Mouse (Mus musculus) heart, postnatal 0 days (tissue): ENCODE results near the gene Adgrf5. TPM values are rescaled to one million over a fixed set of nuclear protein-coding genes. Genes with fewer than 3 reads are reported as not detected.

Experiments used
- ATAC-seq: fragments of 200-750 bp; cut with Nextera tagmentation; 2 replicates; pipeline ENCODE4 v1.8.0; 2017; ENCODE audit warnings: low read depth, moderate number of reproducible peaks, moderate library complexity; ENCODE audit not compliant: insufficient read depth
- DNase-seq: peaks from one replicate; pipeline ENCODE4 v3.0.0-alpha.2; 2016; ENCODE audit warnings: low spot score
- H3K27ac ChIP-seq: fragments of 300-500 bp; sonication (generic); 2 replicates; pipeline ENCODE4 v1.5.1; 2014; ENCODE audit warnings: low read depth, mild to moderate bottlenecking
- H3K27me3 ChIP-seq: fragments of 300-500 bp; sonication (generic); 2 replicates; pipeline ENCODE4 v1.6.1; 2014; ENCODE audit warnings: low read length, mixed read lengths; ENCODE audit not compliant: control insufficient read depth, insufficient read depth
- H3K36me3 ChIP-seq: fragments of 300-500 bp; sonication (generic); replicated peaks from 2 replicates; pipeline ENCODE4 v1.6.1; 2014; ENCODE audit warnings: low read length, mixed read lengths; ENCODE audit not compliant: control insufficient read depth, insufficient read depth
- H3K4me1 ChIP-seq: fragments of 300-500 bp; sonication (generic); 2 replicates; pipeline ENCODE4 v1.6.1; 2014; ENCODE audit warnings: antibody characterized with exemption; ENCODE audit not compliant: control insufficient read depth, insufficient read depth
- H3K4me2 ChIP-seq: fragments of 300-500 bp; sonication (generic); 2 replicates; pipeline ENCODE4 v1.6.1; 2014; ENCODE audit warnings: low read depth, mild to moderate bottlenecking, low read length, moderate library complexity
- H3K4me3 ChIP-seq: fragments of 300-500 bp; sonication (generic); 2 replicates; pipeline ENCODE4 v1.5.1; 2014; ENCODE audit warnings: low read depth, low read length
- H3K9ac ChIP-seq: fragments of 300-500 bp; sonication (generic); replicated peaks from 2 replicates; pipeline ENCODE4 v1.6.1; 2014; ENCODE audit warnings: low read depth, low read length, mixed read lengths
- H3K9me3 ChIP-seq: fragments of 300-500 bp; sonication (generic); replicated peaks from 2 replicates; pipeline ENCODE4 v1.6.1; 2016; ENCODE audit warnings: low read length; ENCODE audit not compliant: control insufficient read depth
- CTCF ChIP-seq: IDR thresholded peaks from 2 replicates; pipeline ENCODE4 v1.5.1; 2016; ENCODE audit warnings: antibody characterized with exemption, control low read depth, low read depth
- EP300 ChIP-seq: IDR thresholded peaks from 2 replicates; pipeline ENCODE4 v1.6.1; 2016; ENCODE audit warnings: antibody characterized with exemption, low read depth
- WGBS: fragments of 180-500 bp; shearing (Covaris S2); extraction: QIAGEN DNeasy Blood & Tissue Kit; methylation state at CpG from one replicate; pipeline ENCODE4 v1.1.7; 2014; 5-methylcytosine and 5-hydroxymethylcytosine counted together
- polyA plus RNA-seq: library from polyadenylated mRNA; unstranded; fragments of >200 nt; fragmentation: Nextera tagmentation; extraction: Ambion mirVana; gene quantifications from 2 replicates; pipeline ENCODE4 v1.2.1, GENCODE M21; 2015
- total RNA-seq: library from RNA; depleted of rRNA; stranded (reverse); fragments of >200 nt; gene quantifications from 2 replicates; pipeline ENCODE4 v1.2.3, GENCODE M21; 2014; ENCODE audit warnings: low replicate concordance

Adgrf5 gene
- total and polyA plus RNA-seq, 2 experiments from 2014 or later = 19.1 to 89.0 TPM

DNA sequence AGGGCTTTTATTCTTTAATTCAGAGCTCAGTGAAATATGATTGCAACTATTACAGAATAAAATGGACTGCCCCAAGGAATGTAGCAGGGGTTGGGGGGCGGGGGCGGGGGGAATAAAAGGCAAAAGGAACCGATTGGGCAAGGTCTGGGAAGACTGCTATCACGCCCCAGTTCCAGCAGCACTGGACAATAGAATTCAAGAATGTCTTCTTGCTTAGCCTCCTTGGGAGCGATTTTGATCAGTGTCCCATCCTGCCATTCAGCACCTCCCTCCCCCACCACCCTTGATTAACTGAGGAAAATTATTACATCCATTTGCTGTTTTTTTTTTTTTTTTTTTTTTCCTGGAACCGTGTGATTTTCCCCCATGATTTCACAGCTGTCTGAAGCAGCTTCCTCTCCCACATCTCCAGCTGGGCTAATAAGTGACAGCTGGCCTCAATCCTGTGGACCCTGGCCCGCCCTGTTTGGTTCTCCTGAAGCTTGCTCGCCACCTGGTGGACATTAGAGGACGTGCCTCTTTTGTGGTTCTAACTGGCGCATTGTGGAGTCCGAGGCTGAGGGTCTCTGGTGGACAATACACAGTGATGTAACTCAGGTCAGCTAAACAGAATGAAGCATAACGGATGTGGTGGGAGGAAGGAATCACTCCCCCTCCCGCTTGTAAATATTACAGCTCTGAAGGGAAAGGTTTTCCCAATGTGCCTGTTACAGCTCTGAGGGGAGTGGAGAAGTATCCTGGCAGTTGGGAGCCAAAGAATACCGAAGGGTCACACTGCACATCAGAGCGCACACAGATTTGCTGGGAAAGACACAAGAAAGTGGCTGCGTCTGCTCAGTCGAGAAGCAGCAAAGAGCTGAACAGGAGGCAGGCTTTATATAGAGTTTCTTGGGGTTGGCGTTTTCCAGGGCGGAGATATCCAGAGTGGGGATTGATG is 100.3 kb downstream of the Adgrf5 start:
- Histone ChIP-seq H3K9ac (no peak overlapping the region), H3K4me1 (no peaks in the 10 kb centered on the region), H3K27ac (no peak overlapping the region), H3K4me3 (no peak overlapping the region), H3K27me3 (no peaks in the 10 kb centered on the region), H3K9me3 (no peaks in the 10 kb centered on the region), H3K36me3 (no peaks in the 10 kb centered on the region; the same call in 1 of the 2 replicates), H3K4me2 (no peak overlapping the region; the same call in 1 of the 2 replicates)
- TF ChIP-seq CTCF = peak; percentile 96
- no peak for TF ChIP-seq EP300
- peak; percentile 84 for ATAC-seq
- peak; percentile 75 for DNase-seq
- 32% methylated on average over 19 of the region's 19 CpGs for WGBS

DNA sequence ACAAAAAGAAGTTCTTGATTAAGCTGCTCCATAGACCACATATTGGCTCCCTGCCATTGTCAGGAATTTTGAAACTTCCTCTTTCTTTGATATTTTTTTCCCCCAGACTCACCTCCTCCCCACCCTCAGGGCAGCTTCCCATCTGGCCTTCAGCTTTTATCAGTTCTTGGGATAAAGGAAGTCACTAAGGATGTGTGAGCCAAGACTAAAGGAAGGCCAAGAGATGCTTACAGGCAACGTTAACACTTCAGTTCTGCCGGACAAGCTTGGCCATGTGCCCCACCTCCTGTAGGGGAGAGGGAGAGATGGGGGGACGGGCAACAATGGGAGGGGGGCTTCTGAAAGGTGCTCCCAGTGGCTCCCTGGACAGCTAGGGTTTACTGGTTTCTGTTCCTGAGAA is 109.8 kb downstream of the Adgrf5 start:
- Histone ChIP-seq H3K27me3 (no peaks in the 10 kb centered on the region), H3K4me2 (no peak overlapping the region), H3K4me3 (no peak overlapping the region), H3K36me3 (no peaks in the 10 kb centered on the region), H3K9me3 (no peaks in the 10 kb centered on the region), H3K9ac (no peak overlapping the region), H3K4me1 (no peaks in the 10 kb centered on the region), H3K27ac (no peak overlapping the region)
- ATAC-seq (no peak), DNase-seq (no peak)
- TF ChIP-seq EP300 = no peak
- 15% methylated on average over 3 of the region's 3 CpGs for WGBS

DNA sequence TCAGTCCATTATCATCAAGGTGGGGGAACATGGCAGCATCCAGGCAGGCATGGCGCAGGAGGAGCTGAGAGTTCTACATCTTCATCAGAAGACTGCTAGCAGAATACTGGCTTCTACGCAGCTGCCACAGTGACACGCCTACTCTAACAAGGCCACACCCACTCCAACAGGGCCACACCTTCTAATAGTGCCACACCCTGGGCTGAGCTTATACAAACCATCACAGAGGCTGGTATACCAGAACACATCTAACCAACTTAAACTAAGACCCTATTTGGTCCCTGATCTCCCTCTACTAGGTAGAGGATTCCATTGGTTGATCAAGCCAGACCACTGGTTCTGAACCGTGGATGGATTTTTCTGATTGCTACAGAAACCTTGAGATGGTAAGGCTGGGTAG is 112.3 kb downstream of the Adgrf5 start:
- H3K9ac ChIP-seq = no peak overlapping the region
- ATAC-seq (no peak), DNase-seq (no peak)
- no peak overlapping the region for H3K4me3 ChIP-seq
- WGBS = 83% methylated on average over 4 of the region's 4 CpGs
- H3K27me3 ChIP-seq = no peaks in the 10 kb centered on the region
- H3K27ac ChIP-seq = no peak overlapping the region
- H3K4me2 ChIP-seq = no peak overlapping the region
- TF ChIP-seq EP300 (no peak), CTCF (no peak)
- H3K9me3 ChIP-seq = no peaks in the 10 kb centered on the region
- H3K36me3 ChIP-seq = no peaks in the 10 kb centered on the region
- no peaks in the 10 kb centered on the region for H3K4me1 ChIP-seq

DNA sequence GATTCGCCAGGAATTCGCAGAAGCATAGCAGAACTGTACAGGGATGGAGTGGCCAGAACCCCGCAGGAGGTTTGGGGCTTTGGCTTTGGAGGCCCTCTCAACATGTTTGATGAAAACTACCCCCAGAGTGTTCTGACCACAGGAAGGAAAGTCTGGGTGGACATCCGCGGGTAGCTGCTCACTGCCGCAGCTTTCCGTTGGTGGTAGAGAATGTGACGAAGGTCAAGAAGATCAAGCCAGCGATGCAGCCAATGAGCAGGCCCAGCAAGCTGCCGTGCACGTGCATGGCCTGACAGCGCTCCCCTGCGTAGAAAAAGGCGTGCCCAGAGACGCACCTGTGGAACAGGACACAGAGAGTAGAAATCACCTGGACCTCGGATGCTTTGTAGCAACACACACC is 114.5 kb downstream of the Adgrf5 start:
- no peak overlapping the region for H3K4me2 ChIP-seq
- H3K27ac ChIP-seq = no peak overlapping the region
- TF ChIP-seq EP300 (no peak), CTCF (no peak)
- H3K9ac ChIP-seq = no peak overlapping the region
- DNase-seq (no peak), ATAC-seq (no peak)
- no peaks in the 10 kb centered on the region for H3K4me1 ChIP-seq
- 84% methylated on average over 16 of the region's 16 CpGs for WGBS
- no peaks in the 10 kb centered on the region for H3K27me3 ChIP-seq
- H3K9me3 ChIP-seq = no peaks in the 10 kb centered on the region
- no peak overlapping the region for H3K4me3 ChIP-seq
- no peaks in the 10 kb centered on the region for H3K36me3 ChIP-seq

DNA sequence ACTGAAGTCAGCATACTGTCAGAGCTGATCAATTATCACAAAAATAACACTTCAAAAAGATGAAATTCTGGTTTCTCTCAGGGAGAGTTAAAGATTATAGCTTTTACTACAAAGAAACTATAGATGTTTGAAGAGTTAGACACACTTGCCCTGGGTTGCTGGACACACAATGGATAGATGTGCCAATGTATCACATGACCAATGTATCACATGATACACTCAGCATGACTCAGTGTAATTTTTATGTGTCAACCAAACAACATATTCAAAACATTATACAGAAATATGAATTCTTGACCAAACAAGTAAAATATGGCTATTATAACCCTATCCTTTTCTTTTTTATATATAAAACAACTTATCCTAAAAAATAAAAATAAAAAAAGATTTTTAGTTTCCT is 117.4 kb downstream of the Adgrf5 start:
- no peak overlapping the region for H3K4me3 ChIP-seq
- no peaks in the 10 kb centered on the region for H3K36me3 ChIP-seq
- no peaks in the 10 kb centered on the region for H3K9me3 ChIP-seq
- no peak overlapping the region for H3K27ac ChIP-seq
- no peak overlapping the region for H3K4me2 ChIP-seq
- DNase-seq (no peak), ATAC-seq (no peak)
- TF ChIP-seq EP300 (no peak), CTCF (no peak)
- H3K27me3 ChIP-seq = no peaks in the 10 kb centered on the region
- no peaks in the 10 kb centered on the region for H3K4me1 ChIP-seq
- H3K9ac ChIP-seq = no peak overlapping the region

DNA sequence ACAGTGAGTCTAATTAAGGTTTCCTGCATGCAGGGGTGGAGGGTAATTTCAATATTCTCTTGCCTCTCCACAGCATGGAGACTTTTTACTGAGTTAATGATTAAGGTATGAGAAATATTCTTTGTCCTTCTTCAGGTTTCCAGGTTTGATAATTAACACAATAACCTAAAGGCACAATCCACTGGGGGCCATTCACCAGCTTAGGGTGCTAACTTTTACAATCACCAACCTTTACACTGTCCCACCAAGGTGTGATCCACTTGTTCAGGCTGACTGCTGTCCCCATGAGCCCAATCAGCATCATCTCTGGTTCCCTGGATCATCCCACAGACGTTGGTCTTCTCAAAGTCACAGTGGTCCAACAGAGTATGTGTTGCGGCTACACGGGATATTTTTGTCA is 125.7 kb downstream of the Adgrf5 start:
- H3K9me3 ChIP-seq = no peaks in the 10 kb centered on the region
- DNase-seq = no peak
- TF ChIP-seq CTCF (no peak), EP300 (no peak)
- no peaks in the 10 kb centered on the region for H3K27me3 ChIP-seq
- ATAC-seq = no peak
- H3K27ac ChIP-seq = no peak overlapping the region
- no peaks in the 10 kb centered on the region for H3K36me3 ChIP-seq
- H3K4me2 ChIP-seq = no peak overlapping the region
- no peaks in the 10 kb centered on the region for H3K4me1 ChIP-seq
- no peak overlapping the region for H3K4me3 ChIP-seq
- no peak overlapping the region for H3K9ac ChIP-seq
- 75% methylated on average over 3 of the region's 3 CpGs for WGBS
